Mouse (Mus musculus): ENCODE results near the gene Adgrg6.

Gene Adgrg6

DNA sequence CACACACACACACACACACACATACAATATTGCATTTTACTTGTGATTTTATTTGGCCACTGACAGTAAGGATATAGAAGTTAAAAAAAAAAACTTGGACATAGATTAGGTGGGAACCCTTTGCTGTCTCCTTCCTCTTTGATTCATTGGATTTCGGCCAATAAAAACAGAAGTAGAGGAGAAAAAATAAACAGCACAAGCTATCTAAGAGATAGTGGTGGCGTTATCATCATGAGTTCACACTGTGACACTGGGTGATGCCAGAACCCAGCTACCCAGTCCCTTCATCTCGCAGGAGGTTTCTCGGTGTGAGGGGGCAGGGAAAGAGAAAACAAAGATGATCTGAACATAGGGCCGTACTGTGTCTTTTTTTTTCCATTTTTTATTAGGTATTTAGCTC, 62.2 kb downstream of the Adgrg6 start:
- DNase-seq (ENCODE audit: low spot score), result no peak

DNA sequence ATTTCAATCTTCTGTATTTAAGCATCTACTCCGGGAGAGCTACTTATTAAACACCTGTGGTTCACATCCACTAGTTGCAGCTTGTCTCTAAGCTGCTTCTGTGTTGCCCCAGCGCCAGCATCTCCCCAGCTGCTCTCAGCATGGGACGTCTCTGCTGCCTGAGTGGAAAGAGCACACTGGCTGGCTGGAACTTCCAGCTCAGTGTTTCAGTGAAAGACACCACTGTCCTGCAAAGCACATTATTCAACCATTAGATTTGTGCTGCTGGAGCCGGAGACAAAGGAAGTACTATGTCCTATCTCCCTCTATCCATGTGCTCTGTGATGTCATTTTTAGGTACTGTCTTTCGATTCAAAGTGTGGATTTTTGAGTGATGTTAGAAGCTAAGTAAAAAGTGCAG, 63.0 kb downstream of the Adgrg6 start:
- no peak for DNase-seq (ENCODE audit: low spot score)

DNA sequence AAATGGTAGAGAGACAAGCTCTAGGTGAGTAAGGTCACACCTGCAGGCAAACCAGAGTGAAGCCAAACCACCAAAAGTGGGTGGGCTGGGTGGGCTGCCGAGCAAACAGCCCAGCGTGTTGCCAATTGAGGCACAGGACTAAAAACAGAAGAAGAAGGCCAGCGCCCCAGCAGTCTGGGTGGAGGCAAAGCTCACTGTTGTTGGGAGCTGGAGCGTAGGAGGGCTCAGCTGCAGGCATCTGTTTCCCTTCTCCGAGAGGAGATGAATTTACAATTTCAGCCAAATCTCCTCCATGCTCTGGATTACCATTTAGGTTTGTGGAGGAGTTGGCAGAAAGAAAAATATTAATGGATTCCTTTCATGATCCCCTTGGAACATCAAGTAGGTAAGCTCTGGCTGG, 64.5 kb downstream of the Adgrg6 start:
- DNase-seq (ENCODE audit: low spot score), result no peak

DNA sequence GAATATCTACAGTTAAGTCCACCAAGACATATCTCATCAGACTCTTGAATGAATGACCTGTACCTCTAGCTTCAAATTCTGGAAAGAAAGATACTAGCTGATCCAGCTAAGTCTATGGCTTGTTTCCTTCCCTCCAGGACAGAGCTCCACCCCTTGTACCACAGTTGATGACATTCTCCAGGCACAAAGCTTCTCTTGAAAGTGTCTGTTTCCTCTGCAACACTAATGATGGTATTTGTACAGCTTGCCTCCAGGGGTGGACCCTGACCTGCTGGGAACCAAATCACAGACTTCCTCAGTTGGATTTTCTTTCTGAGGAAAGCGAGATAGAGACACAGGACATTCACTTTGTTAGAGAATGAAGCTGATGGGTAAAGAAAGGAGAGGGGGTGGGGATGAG, 69.1 kb downstream of the Adgrg6 start:
- no peak for DNase-seq (ENCODE audit: low spot score)

DNA sequence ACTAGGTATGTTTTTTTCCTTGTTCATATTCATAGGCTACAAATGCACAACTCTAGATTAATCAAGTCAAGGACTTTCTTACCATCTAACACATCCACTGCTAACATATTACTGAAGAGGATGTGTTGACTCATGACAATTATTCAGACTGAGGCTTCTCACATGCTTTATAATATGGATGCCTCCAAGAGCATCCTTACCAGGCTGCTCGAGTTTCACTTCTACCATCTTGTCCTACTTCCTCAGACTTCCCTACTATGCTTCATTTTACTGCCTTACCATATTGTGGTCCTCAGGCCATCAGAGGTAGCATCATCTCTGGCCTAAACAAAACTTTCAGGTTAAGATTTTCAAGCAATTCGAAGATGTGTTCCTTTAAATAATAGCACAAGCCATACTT, 69.8 kb downstream of the Adgrg6 start:
- DNase-seq (ENCODE audit: low spot score), result no peak

DNA sequence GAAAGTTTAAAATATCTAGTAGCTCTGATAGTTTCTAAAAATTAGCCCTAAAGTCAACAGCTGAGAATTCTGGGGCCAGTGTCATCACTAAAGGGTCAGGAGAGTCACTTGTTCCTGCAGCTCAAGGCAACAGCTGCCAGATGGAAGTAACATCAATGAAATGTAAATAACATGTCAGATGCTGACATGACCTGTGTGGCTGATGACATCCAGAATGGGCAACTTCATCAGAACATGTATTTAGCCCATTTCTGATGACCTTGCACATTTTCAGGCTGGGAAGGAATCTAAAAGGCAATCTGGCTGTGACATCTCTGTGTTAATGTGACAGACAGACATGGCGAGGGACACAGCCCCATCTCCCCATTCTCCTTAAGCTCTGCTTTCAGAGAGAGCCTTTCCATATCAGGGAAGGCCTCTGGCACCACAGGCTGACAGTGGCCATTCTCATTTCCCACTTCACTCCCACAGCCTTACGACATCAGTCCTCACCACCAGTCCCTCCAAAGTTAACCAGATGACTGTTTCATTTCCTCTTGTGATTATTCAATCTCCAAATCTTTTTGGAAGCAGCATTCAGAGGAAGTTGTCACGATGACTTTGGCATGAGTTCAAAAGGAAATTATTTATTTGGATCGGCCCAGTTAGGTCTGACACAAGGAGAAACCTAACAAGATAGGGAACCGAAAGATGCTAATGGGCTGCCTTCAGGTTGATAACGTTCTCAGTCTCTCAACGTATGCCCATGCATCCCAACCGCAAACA, 70.7 kb downstream of the Adgrg6 start:
- DNase-seq (ENCODE audit: low spot score), result no peak

DNA sequence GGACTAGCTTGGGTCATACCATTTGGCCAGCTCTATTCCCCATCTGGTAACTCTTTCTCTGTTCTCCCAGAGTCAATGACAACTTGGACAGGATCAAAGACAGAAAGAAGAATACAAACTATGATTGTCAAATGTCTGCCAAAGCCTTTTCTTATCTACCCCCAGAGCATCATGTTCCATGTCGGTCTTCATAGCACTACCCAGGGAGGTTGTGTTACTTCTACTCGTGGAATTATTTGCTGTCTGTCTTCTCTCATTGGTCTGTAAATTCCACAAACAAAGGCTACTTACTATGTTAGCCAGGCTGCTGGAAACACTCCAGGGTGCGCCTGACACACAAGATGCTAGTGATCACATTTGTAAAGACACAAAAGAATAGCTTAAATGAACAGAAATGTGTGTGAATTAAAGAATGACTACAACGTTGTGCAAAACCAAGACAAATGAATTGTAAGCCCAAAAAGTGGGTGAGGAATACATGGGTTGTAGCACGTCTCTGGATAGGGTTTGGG, 74.4 kb downstream of the Adgrg6 start:
- no peak for DNase-seq (ENCODE audit: low spot score)

DNA sequence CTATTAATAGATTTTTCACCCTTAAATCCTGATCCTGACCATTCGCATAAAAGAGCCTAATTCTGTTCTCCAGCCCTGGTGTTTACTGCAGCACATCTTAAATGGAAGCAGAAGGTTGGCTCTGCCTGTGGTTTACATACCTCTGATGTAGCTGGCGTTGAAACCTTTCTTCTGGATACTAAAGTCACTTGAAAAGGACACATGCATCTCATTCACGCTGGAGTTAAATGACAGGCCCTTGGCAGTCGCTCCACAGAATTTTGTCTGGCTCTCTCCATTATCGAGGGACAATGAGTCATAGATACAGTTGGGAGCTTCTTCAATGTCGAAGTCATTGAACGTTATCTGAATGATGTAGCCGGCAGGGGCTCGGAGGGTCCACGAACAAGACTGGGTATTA, 76.8 kb downstream of the Adgrg6 start:
- no peak for DNase-seq (ENCODE audit: low spot score)

DNA sequence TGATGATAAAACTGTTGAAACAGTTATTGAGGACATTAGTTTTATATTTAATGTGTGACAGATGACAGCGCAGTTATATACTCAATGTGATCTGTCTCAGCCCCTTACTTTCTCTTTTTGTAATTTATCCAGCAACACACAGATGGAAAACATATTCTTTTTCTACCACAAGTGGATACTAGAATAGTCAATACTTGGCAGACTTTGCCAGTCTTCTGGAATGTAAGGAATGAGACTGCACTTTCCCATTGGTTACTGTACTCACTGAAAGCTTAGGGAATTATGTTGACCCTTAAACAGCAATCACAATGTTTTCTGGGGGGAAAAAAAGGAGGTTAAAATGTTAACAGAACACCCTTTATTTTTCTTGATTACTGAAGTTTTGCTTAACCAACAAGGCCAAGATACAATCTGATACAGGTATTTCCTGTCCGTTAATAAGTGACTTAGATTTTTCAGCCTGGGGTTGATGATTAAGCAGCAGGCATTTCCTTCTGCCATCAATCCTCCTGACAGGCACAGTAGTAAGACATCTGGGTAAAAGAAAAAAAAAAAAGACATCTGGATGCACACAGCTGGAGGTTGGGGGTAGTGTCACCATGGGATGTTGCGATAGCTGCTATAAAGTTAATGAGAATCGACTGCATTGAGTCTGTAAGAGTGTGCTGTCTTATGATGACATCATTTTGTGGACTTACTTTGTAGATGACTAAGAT, 81.5 kb downstream of the Adgrg6 start:
- DNase-seq (ENCODE audit: low spot score), result no peak

DNA sequence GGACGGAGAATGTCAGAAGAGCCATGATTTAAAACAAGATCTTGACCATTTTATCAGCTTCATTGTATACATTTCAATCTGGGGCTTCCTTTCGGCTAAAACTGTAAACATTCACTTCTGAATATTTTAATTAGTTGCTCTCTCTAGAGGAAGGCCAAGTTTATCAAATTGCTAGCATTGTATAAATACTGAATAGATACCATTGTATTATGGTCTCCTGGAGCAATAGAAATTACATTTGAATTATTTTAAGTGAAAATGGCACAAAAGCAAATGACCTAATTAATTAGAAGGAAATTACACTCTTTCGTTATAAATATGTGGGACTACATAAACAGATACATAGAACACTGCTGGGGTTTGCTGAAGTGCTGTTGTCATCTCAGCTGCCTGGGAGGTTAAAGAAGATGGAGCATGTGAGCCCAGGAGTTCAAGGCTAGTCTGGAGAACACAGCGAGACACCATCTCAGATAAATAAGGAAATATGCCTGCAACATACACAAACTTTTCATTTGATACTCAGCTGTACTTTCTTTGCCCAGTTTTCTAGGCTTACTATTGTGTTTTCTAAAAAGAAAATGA, 84.4 kb downstream of the Adgrg6 start:
- no peak for DNase-seq (ENCODE audit: low spot score)

DNA sequence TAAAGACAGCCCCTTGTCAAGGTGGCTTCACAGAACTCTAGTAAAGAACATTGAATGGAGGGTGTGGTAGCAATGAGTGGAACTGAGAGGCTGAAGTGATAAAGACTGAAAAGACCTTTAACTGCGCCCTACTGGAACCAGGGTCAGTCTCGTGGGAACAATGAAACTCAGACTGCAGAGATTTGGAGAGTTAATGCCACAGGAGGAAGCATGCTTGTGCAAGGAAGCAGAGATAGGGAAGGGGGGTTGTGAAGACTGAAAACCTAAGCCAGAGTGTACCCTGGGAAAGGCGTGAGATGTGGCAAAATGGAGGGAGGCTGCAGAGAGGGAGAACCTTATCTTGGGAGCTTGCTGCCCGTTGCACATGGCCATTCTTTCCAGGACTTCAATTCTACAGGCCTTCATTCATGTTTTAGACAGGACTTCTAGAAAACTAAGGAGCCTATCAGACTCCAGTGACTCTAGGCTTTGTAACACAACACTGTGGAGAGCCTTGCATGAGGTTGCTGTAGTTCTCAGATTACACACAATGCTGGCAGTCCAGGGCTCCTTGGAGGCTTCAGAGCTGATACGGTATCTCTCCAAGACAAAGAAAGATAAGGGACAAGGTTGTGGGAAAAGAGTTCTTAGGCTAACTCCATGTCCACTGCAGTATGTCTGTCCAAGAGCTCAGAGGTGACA, 85.1 kb downstream of the Adgrg6 start:
- no peak for DNase-seq (ENCODE audit: low spot score)

DNA sequence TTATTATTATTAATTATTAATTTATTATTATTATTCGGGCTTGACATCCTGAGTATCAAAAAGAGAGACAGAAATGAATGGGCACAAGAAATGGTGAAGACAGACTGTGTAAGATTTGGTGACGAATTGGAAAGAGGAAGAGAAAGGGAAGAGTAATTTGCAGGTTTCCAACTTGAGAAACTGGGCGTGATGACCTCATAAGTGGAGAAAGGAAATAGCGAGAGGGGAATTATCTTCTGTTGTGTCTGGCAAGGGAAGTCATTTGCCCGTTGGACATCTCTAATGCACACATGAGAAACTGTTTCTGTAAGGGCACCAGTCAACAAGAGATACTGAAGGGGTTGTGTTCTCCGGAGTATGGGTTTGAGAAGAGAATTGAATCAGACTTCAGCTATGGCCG, 85.6 kb downstream of the Adgrg6 start:
- no peak for DNase-seq (ENCODE audit: low spot score)

DNA sequence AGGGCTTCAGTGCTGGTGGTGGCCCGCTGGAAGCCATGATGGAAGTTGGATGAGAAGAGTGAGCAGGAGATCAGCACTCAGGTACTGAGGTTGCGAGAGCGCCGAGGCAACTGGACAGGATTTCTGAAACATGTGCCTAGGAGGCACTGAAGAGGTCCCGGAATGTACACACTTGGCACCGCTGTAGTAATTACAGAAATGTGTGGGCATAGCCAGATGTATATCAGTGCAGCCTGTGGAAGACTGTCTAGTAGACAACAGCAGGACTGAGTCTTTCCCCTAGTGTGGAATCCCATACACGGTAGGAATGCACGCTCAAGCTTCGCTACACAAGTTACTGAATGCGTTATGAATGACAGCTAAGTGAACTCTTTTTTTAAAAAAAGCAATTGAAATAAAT, 86.1 kb downstream of the Adgrg6 start:
- DNase-seq (ENCODE audit: low spot score), result no peak

DNA sequence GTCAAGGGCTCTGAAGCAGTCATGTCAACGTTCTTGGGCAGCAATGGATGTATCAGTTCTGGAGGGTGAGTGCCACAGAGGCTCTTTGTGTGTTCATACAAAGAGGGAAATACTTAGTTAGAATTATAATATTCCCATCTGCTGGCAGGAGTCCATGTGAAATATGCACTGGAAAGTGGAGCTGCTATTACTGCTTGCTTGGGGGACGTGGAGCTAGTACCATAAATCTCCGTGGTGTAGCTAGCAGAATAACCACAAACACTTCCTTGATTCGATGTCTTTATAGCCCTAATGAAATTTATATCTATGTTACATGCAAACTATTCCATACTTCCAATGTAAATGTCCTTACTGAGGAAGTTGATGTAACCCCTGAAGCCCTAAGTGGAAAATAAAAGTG, 91.0 kb downstream of the Adgrg6 start:
- DNase-seq (ENCODE audit: low spot score), result no peak

DNA sequence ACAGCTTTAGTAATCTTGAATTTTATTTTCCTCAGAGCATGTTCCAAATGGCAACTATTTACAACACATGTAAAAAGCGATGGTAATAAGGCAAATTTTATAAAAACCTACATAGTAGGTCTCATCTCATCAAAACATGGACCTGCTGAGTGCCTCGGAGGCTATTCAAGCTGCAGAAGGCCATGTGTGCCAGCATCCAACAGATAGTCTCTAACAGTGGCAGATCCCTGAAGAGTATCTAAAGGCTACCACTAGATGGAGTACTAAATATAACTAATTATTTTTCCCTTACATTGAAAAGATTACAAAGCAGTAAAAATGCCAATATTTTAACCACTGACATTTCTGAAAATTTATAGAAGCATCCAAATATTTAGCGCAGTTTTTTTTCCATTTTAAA, 93.6 kb downstream of the Adgrg6 start:
- DNase-seq (ENCODE audit: low spot score), result no peak

DNA sequence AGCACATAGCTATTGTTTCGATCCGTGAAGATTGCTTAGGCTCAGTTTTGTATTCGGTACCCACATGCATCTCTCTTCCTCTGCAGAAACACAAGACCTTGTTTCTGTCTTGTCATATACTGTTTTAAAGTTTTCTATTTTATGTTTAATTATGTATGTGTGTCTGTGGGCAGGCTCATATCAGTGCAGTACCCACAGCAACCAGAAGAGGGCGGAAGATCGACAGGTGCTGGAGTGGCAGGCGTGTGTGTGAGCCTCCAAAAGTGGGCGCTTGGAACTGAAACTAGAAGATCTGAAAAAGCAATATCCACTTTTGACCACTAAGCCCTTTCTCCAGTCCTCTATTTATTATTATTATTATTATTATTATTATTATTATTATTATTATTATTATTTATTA, 95.4 kb downstream of the Adgrg6 start:
- no peak for DNase-seq (ENCODE audit: low spot score)

DNA sequence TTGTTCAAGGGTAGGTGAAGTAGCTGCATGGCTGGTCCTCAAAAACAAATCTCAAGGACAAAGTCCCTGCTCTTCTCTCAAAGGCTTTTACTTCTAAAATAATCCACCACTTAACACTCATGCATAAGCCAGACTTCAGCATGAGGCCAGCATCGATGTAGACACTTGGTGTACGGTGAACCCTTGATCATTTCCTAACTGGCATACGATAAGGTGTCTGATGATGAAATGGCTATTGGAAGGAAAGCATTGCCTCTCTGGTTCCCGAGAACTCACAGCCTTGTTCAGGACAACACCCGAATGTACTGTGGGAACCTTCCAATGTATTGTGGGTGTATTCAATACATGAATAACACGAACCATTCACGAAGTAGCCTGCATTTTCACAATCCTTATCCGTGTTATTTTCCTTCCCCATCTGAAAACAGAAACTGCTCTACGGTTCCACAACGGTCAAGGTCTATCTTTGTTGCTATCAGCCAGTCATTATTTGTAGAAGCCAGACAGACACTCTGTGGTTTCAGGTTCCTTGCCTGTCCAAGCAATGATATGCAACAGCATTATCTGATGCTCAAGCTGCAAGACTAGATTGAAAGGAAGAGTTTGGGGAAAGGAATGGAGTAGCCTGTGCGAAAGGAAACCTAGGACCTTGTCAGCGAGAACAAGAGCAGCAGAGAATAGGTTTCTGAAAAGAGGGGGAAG, 99.7 kb downstream of the Adgrg6 start:
- DNase-seq (ENCODE audit: low spot score), result no peak

DNA sequence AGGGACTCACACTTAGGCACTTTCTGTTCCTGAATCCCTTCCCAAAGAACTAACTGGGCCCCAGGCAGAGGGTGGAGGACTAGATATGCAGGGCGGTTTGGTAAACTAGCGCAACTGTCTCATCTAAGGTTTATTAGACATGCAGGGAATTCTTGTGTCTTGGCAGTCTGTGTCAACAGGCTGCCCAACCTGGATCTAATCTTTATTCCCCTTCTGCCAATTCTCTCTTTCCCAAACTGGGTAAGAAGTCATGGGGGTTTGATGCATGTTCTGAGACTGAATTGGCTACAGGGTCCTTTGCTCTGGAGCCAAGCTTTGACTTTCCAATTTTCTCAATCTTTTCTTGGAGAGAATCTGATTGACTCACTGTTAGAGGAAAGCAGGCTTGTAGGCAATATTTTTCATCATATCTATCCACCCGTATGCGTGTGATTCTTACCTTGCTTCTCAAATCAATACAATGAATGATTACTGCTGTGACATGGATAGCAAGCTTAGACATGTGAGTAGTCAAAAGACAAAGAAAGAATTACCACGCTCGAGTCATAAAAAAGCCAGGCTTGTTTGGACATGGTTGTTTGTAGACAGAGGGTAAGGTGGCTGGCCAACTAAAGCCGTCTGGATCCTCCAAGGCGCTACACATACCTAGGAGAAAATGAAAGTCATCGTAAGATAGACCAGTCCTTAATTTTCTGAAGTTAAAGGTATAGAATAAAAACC, 104.4 kb downstream of the Adgrg6 start:
- no peak for DNase-seq (ENCODE audit: low spot score)

DNA sequence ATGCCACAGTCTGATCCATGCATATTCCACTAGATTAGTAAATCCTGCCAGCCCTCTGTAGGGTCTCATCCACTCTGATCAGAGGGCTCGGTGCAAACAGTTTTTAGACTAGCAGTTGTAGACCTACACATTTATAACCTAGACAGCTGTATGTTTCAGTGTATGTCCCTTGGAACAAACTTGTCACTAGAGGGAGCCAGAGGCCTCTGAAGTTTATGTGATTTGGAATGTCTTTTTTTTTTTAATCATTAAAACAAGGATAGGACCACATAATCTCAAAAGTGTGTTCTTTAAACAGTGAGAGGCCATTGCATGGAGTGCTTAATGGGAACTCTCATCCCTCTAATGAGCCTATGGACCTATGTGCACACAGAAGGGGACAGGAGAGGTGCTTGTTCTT, 141.4 kb downstream of the Adgrg6 start:
- DNase-seq (ENCODE audit: low spot score), result no peak

DNA sequence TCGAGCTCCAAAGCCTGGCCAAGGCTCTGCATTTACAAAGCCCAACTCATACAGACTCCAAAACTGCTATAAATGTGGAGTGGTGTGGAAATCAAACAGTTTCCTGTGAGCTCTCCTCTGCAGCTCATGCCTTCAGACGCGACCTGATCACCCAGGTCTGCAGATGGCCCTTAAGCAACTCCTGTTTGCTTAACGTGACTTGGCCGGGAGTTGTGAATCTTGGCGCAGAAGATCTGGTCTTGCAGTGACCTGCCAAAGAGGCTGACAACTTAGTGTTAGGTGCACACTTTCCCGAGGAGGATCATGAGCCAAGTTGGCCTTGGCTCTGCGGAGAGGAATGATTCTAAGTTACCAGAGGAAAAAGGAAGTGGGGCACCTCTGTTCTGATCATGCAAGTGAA, 143.7 kb downstream of the Adgrg6 start:
- DNase-seq (ENCODE audit: low spot score), result no peak

DNA sequence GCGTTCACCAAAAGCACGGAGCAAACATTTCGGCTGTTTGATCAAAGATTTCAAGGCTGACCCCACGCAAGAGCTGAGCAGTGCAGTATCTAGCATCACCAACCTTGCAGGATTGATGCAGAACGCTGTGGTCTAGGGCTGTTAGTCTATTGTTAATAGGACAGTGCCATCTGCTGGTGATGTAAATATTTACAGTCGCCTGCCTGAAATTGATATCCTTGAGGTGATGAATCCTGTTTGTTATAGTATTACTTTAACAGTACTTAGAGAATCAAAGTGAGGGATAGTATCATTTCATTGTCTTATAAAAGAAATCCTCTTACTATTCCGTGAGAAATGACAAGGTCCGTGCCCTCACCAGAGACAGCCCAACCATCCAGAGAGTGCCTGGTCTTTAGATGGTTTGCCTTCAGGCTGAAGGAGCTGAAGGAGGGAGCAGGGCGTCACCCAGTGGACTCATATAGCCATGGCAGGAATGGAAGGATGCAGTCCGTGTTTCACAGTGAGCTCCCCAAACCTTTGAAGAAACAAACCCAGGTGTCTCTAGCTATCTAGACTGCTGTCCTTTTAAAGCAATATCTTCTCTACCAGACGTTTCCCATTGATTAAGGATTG, 154.3 kb downstream of the Adgrg6 start:
- DNase-seq (ENCODE audit: low spot score), result peak; percentile 14
